Comparison of ENCODE assay signal across 14 mouse cellular contexts in genomic region chr8:8574521-8575499, GRCm38 (mm10).
DNase-seq lines count a peak whose midpoint lies in the region; ATAC-seq lines count a peak whose summit lies in the region.
"Had no signal": no experiment of that assay in that cellular context is flagged by ENCODE, and none has a peak within 500 bp of the region (broad histone marks: within the 10 kb centered on the region; RNA-seq: fewer than 3 reads in every experiment).

No protein-coding gene starts in this region.

- no peaks in the 10 kb centered on the region for H3K9me3 ChIP-seq in forebrain, embryonic 10.5 days
- no peaks in the 10 kb centered on the region for H3K9me3 ChIP-seq in hindbrain, embryonic 15.5 days
- no peaks in the 10 kb centered on the region for H3K9me3 ChIP-seq in neural tube, embryonic 11.5 days (ENCODE audit: control insufficient read depth, low read length)
- H3K9me3 ChIP-seq: kidney, embryonic 15.5 days had no signal

- H3K9ac ChIP-seq in hindbrain, embryonic 15.5 days = no peak overlapping the region
- no peak overlapping the region for H3K9ac ChIP-seq in neural tube, embryonic 11.5 days (ENCODE audit: low read length)
- H3K9ac ChIP-seq: kidney, embryonic 15.5 days had no signal

- peak; percentile 78 for ATAC-seq in hindbrain, embryonic 15.5 days (ENCODE audit: low FRiP score, low read depth)
- peak; percentile 77 for ATAC-seq in neural tube, embryonic 11.5 days (ENCODE audit: insufficient read depth, low FRiP score, low TSS enrichment)

- 0 out of 2 replicates have a peak overlapping the region, but pooled peaks have one; percentile 0 for H3K4me3 ChIP-seq in forebrain, embryonic 10.5 days
- no peak overlapping the region for H3K4me3 ChIP-seq in hindbrain, embryonic 15.5 days
- H3K4me3 ChIP-seq in neural tube, embryonic 11.5 days (ENCODE audit: low read depth, low read length) = no peak overlapping the region
- H3K4me3 ChIP-seq: kidney, embryonic 15.5 days had no signal

- peak; percentile 20 for DNase-seq in brain, embryonic 18.5 days (ENCODE audit: low read depth, low spot score)
- peak; percentile 71 for DNase-seq in forebrain, embryonic 10.5 days (ENCODE audit: extremely low spot score, low spot score)
- peak; percentile 68 for DNase-seq in neural tube, embryonic 11.5 days (ENCODE audit: low spot score)
- DNase-seq in adrenal gland, postnatal 4 days (ENCODE audit: low spot score in 2 of 2) = no peak
- DNase-seq in gastrocnemius, adult 18-20 months (ENCODE audit: low spot score) = no peak
- no peak for DNase-seq in heart, adult 8-10 months (ENCODE audit: low spot score)
- no peak for DNase-seq in cerebellum, postnatal 4 days (ENCODE audit: low spot score in 2 of 2)
- DNase-seq: adrenal gland, postnatal 10 days; cerebellum, adult 9-11 months; heart, postnatal 36 days; lung, postnatal 10 days; thymus, adult 2 months had no signal

- no peaks in the 10 kb centered on the region for H3K36me3 ChIP-seq in forebrain, embryonic 10.5 days (replicated peaks)
- no peaks in the 10 kb centered on the region for H3K36me3 ChIP-seq in hindbrain, embryonic 15.5 days
- no peaks in the 10 kb centered on the region for H3K36me3 ChIP-seq in neural tube, embryonic 11.5 days (ENCODE audit: control insufficient read depth, insufficient read depth, low read length)
- H3K36me3 ChIP-seq: kidney, embryonic 15.5 days had no signal

- peak overlapping the region; percentile 33 for H3K4me2 ChIP-seq in hindbrain, embryonic 15.5 days
- no peak overlapping the region for H3K4me2 ChIP-seq in neural tube, embryonic 11.5 days (ENCODE audit: low read depth)
- H3K4me2 ChIP-seq: kidney, embryonic 15.5 days had no signal

- H3K4me1 ChIP-seq in forebrain, embryonic 10.5 days = peaks cover 57% of the 10 kb centered on the region
- peaks cover 16% of the 10 kb centered on the region for H3K4me1 ChIP-seq in hindbrain, embryonic 15.5 days (replicated peaks)
- peaks cover 5% of the 10 kb centered on the region; the same call in 1 of the 2 replicates for H3K4me1 ChIP-seq in neural tube, embryonic 11.5 days (ENCODE audit: control insufficient read depth, insufficient read depth, low read length)
- H3K4me1 ChIP-seq: kidney, embryonic 15.5 days had no signal

- H3K27me3 ChIP-seq in forebrain, embryonic 10.5 days (ENCODE audit: poor library complexity, severe bottlenecking) = peaks cover 83% of the 10 kb centered on the region
- no peaks in the 10 kb centered on the region for H3K27me3 ChIP-seq in hindbrain, embryonic 15.5 days
- H3K27me3 ChIP-seq in neural tube, embryonic 11.5 days (ENCODE audit: control insufficient read depth, insufficient read depth, low read length) = no peaks in the 10 kb centered on the region
- H3K27me3 ChIP-seq: kidney, embryonic 15.5 days had no signal

- H3K27ac ChIP-seq in forebrain, embryonic 10.5 days = no peak overlapping the region
- H3K27ac ChIP-seq in hindbrain, embryonic 15.5 days (replicated peaks) = no peak overlapping the region
- no peak overlapping the region for H3K27ac ChIP-seq in neural tube, embryonic 11.5 days (ENCODE audit: low read depth, low read length)
- H3K27ac ChIP-seq: kidney, embryonic 15.5 days had no signal

- WGBS in forebrain, embryonic 10.5 days = 43% methylated on average over 19 of the region's 19 CpGs
- WGBS in hindbrain, embryonic 15.5 days = 14% methylated on average over 19 of the region's 19 CpGs
- 38% methylated on average over 19 of the region's 19 CpGs for WGBS in neural tube, embryonic 11.5 days

Comparison
In these comparisons a context has a peak if more than half of its experiments do, and no peak if none do; other contexts are left out.
1. DNase-seq: peak in brain, embryonic 18.5 days (single experiment), forebrain, embryonic 10.5 days (single experiment) and neural tube, embryonic 11.5 days (single experiment); none in adrenal gland, postnatal 4 days (0 of 2), gastrocnemius, adult 18-20 months (single experiment), heart, adult 8-10 months (single experiment) and cerebellum, postnatal 4 days (0 of 2).